Mouse (Mus musculus) adrenal gland, postnatal 10 days (tissue): ENCODE measurements at regions not wholly inside any gene's neighbourhood (a gene's known extent, or its start where the extent isn't known, plus 50 kb on each side); places are given as distances from the start of the nearest gene placed in this dataset.

Source experiments
- DNase-seq: peaks from one replicate; pipeline ENCODE4 v3.0.0; 2021; ENCODE audit warnings: mixed read lengths

GRCm38 (mm10) chr4:22997198-22997985 is 509.2 kb upstream of the Pou3f2 start:
- DNase-seq: no peak

- DNase-seq: no peak
Observed at GRCm38 (mm10) chr4:22986763-22987468, 498.8 kb upstream of the Pou3f2 start.

- no peak for DNase-seq
Observed at GRCm38 (mm10) chr4:22973585-22974116, 485.5 kb upstream of the Pou3f2 start.

GRCm38 (mm10) chr4:22972784-22973584 is 484.8 kb upstream of the Pou3f2 start:
- no peak for DNase-seq

- DNase-seq: no peak
Observed at GRCm38 (mm10) chr4:22971127-22971526, 483.0 kb upstream of the Pou3f2 start.

GRCm38 (mm10) chr4:22970495-22970894 is 482.3 kb upstream of the Pou3f2 start:
- no peak for DNase-seq

- no peak for DNase-seq
Observed at GRCm38 (mm10) chr4:22949422-22949821, 461.3 kb upstream of the Pou3f2 start.

- DNase-seq: no peak
Observed at GRCm38 (mm10) chr4:22948880-22949279, 460.7 kb upstream of the Pou3f2 start.

- peak; percentile 1 for DNase-seq
Observed at GRCm38 (mm10) chr4:22946788-22947406, 458.7 kb upstream of the Pou3f2 start.

- DNase-seq: peak; percentile 10
Observed at GRCm38 (mm10) chr4:22938302-22938701, 450.1 kb upstream of the Pou3f2 start.

- no peak for DNase-seq
Observed at GRCm38 (mm10) chr4:22924181-22924580, 436.0 kb upstream of the Pou3f2 start.

- DNase-seq: no peak
Observed at GRCm38 (mm10) chr4:22914886-22915285, 426.7 kb upstream of the Pou3f2 start.

- DNase-seq: no peak
Observed at GRCm38 (mm10) chr4:22892694-22893046, 404.5 kb upstream of the Pou3f2 start.

- DNase-seq: no peak
Observed at GRCm38 (mm10) chr4:22891974-22892693, 404.0 kb upstream of the Pou3f2 start.

- DNase-seq: no peak
Observed at GRCm38 (mm10) chr4:22880692-22881091, 392.5 kb upstream of the Pou3f2 start.

GRCm38 (mm10) chr4:22875392-22875791 is 387.2 kb upstream of the Pou3f2 start:
- no peak for DNase-seq

GRCm38 (mm10) chr4:22836124-22836445 is 347.9 kb upstream of the Pou3f2 start:
- DNase-seq: no peak

GRCm38 (mm10) chr4:22835381-22836123 is 347.4 kb upstream of the Pou3f2 start:
- DNase-seq: no peak

GRCm38 (mm10) chr4:22833851-22834440 is 345.8 kb upstream of the Pou3f2 start:
- DNase-seq: no peak

GRCm38 (mm10) chr4:22803665-22804064 is 315.5 kb upstream of the Pou3f2 start:
- no peak for DNase-seq

GRCm38 (mm10) chr4:22792826-22793225 is 304.7 kb upstream of the Pou3f2 start:
- DNase-seq: no peak
